Mouse (Mus musculus) neural tube, embryonic 14.5 days (tissue): Measurements from ENCODE around the gene Aox4. TPM values are rescaled to one million over a fixed set of nuclear protein-coding genes. Genes with fewer than 3 reads are reported as not detected.

Experiments
- ATAC-seq: fragments of 200-750 bp; cut with Nextera tagmentation; 2 replicates; pipeline ENCODE4 v1.8.0; 2017; ENCODE audit warnings: low read depth, mild to moderate bottlenecking, moderate TSS enrichment, moderate library complexity
- H3K27ac ChIP-seq: fragments of 300-500 bp; sonication (generic); 2 replicates; pipeline ENCODE4 v1.5.1; 2014; ENCODE audit warnings: low read depth, mild to moderate bottlenecking, control low read depth, low read length, moderate library complexity, mixed read lengths
- H3K27me3 ChIP-seq: fragments of 300-500 bp; sonication (generic); 2 replicates; pipeline ENCODE4 v1.6.1; 2014; ENCODE audit warnings: low read length; ENCODE audit not compliant: control insufficient read depth, insufficient read depth
- H3K36me3 ChIP-seq: fragments of 300-500 bp; sonication (generic); 2 replicates; pipeline ENCODE4 v1.6.1; 2014; ENCODE audit warnings: low read length, mixed read lengths; ENCODE audit not compliant: control insufficient read depth, insufficient read depth
- H3K4me1 ChIP-seq: fragments of 300-500 bp; sonication (generic); 2 replicates; pipeline ENCODE4 v1.6.1; 2014; ENCODE audit warnings: low read length; ENCODE audit not compliant: control insufficient read depth, insufficient read depth
- H3K4me2 ChIP-seq: fragments of 300-500 bp; sonication (generic); 2 replicates; pipeline ENCODE4 v1.6.1; 2014; ENCODE audit warnings: mild to moderate bottlenecking, low read depth, low read length, control low read depth
- H3K4me3 ChIP-seq: fragments of 300-500 bp; sonication (generic); 2 replicates; pipeline ENCODE4 v1.5.1; 2014; ENCODE audit warnings: low read depth, low read length, control low read depth, mixed read lengths
- H3K9ac ChIP-seq: fragments of 300-500 bp; sonication (generic); replicated peaks from 2 replicates; pipeline ENCODE4 v1.6.1; 2014; ENCODE audit warnings: low read depth, mild to moderate bottlenecking, control low read depth, low read length, mixed read lengths
- H3K9me3 ChIP-seq: fragments of 300-500 bp; sonication (generic); 2 replicates; pipeline ENCODE4 v1.6.1; 2016; ENCODE audit warnings: low read length; ENCODE audit not compliant: control insufficient read depth
- WGBS: fragments of 180-500 bp; shearing (Covaris S2); extraction: QIAGEN DNeasy Blood & Tissue Kit; methylation state at CpG from one replicate; pipeline ENCODE4 v1.1.7; 2014; 5-methylcytosine and 5-hydroxymethylcytosine counted together
- polyA plus RNA-seq: library from polyadenylated mRNA; unstranded; fragments of >200 nt; fragmentation: Nextera tagmentation; extraction: Ambion mirVana; gene quantifications from 2 replicates; pipeline ENCODE4 v1.2.1, GENCODE M21; 2014

Aox4 gene
- polyA plus RNA-seq, 1 experiment from 2014 or later, result 0.51 TPM

DNA sequence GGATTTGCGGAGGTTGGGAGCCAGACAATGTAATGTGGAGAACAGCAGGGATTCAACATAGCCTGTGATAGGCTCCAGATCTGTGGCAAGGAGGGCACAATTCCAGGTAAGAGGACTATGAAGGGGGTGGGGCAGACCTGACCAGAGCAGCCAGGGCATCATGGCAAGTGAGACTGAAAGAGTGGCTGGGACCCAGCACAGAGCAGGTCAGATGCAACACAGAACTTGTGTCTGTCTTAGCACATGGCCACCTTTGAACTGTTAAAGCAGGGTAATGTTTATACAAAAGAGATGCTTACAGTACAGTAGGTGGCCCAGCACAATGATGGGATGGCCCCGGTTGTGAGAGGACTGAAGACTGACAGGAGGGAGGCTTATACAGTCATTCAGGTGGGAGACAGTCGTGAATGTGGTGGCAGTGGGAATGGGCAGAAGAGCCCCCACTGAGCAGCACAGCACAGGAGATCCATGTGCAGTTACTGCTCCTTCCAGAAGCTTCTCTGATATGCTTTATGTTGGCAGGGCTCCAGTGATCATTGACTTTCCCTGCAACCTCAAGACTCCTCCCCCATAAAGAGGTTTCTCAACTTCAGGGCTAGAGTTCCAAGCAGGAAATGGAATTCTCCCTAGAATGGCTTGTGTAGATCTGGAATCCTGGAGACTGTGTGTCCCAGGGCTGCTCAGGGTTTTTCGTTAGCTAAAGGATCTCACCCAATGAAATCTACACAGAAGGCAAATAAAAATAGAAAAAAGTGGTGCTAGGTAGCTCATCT, 27.5 kb downstream of the Aox4 start:
- Histone ChIP-seq H3K9me3 (no peaks in the 10 kb centered on the region), H3K36me3 (no peaks in the 10 kb centered on the region), H3K4me3 (no peak overlapping the region), H3K27ac (no peak overlapping the region), H3K9ac (no peak overlapping the region), H3K27me3 (no peaks in the 10 kb centered on the region), H3K4me2 (no peak overlapping the region), H3K4me1 (no peaks in the 10 kb centered on the region)
- ATAC-seq, result no peak
- 79% methylated on average over 4 of the region's 4 CpGs for WGBS

DNA sequence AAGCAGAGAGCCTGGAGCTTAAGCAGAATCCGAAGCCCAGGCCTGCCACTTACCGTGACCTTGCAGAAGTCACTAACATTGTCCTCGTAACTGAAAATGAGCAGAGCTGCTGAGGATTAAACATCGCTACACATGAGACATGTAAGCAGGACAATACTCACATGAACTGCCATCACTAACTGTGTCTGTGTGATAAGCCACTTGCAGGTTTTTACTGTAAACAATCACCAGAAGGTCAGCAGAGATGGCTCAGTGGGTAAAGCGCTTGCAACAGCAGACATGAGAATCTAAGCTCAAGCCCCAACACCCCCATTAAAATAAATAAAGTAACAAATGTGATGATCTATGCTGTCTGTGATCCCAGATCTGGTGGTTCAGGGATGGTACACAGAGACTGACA, 28.2 kb downstream of the Aox4 start:
- WGBS, result 95% methylated on average over 5 of the region's 5 CpGs
- H3K4me1 ChIP-seq, result no peaks in the 10 kb centered on the region
- no peak for ATAC-seq

GRCm38 (mm10) chr1:58238961-58239360, 28.8 kb downstream of the Aox4 start:
- H3K4me1 ChIP-seq, result no peaks in the 10 kb centered on the region
- H3K27ac ChIP-seq, result no peak overlapping the region
- no peak for ATAC-seq
- 96% methylated on average over 9 of the region's 9 CpGs for WGBS
- H3K27me3 ChIP-seq, result no peaks in the 10 kb centered on the region
- no peaks in the 10 kb centered on the region for H3K9me3 ChIP-seq
- H3K4me2 ChIP-seq, result no peak overlapping the region
- no peak overlapping the region for H3K9ac ChIP-seq
- H3K4me3 ChIP-seq, result no peak overlapping the region
- no peaks in the 10 kb centered on the region for H3K36me3 ChIP-seq

More for the DNA sequence above, 28.2 kb downstream of the Aox4 start:
- no peak overlapping the region for H3K4me3 ChIP-seq
- H3K27ac ChIP-seq, result no peak overlapping the region
- no peaks in the 10 kb centered on the region for H3K27me3 ChIP-seq
- no peaks in the 10 kb centered on the region for H3K36me3 ChIP-seq
- no peaks in the 10 kb centered on the region for H3K9me3 ChIP-seq
- no peak overlapping the region for H3K9ac ChIP-seq
- H3K4me2 ChIP-seq, result no peak overlapping the region

DNA sequence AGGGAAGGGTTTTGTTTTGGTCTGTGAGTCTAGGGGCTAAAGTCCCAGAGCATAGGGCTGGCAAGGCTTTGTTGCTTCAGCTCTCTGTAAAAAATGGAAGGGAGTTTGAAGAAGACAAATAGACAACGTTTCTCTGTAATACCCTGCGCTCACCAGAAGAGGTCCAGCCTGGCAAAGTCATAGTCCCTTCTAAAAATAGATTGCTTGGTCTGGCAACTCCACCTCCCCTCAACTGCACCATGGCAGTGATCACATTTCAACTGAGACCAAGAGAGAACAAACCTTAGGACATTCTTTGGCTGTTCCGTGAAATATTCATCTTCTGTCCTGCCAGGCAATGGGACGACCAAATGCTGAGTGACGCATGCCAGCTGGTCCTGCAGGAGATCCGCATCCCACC, 30.1 kb downstream of the Aox4 start:
- H3K27me3 ChIP-seq, result no peaks in the 10 kb centered on the region
- H3K9me3 ChIP-seq, result no peaks in the 10 kb centered on the region
- ATAC-seq, result no peak
- H3K9ac ChIP-seq, result no peak overlapping the region
- WGBS, result 81% methylated on average over 6 of the region's 6 CpGs
- H3K36me3 ChIP-seq, result no peaks in the 10 kb centered on the region
- H3K4me1 ChIP-seq, result no peaks in the 10 kb centered on the region
- no peak overlapping the region for H3K4me2 ChIP-seq
- no peak overlapping the region for H3K27ac ChIP-seq
- H3K4me3 ChIP-seq, result no peak overlapping the region

GRCm38 (mm10) chr1:58244487-58244886, 34.3 kb downstream of the Aox4 start:
- Histone ChIP-seq H3K9ac (no peak overlapping the region), H3K27me3 (no peaks in the 10 kb centered on the region), H3K9me3 (no peaks in the 10 kb centered on the region), H3K4me2 (no peak overlapping the region), H3K27ac (no peak overlapping the region), H3K4me1 (no peaks in the 10 kb centered on the region), H3K36me3 (no peaks in the 10 kb centered on the region), H3K4me3 (no peak overlapping the region)
- ATAC-seq, result no peak
- WGBS, result 85% methylated on average over 3 of the region's 3 CpGs

DNA sequence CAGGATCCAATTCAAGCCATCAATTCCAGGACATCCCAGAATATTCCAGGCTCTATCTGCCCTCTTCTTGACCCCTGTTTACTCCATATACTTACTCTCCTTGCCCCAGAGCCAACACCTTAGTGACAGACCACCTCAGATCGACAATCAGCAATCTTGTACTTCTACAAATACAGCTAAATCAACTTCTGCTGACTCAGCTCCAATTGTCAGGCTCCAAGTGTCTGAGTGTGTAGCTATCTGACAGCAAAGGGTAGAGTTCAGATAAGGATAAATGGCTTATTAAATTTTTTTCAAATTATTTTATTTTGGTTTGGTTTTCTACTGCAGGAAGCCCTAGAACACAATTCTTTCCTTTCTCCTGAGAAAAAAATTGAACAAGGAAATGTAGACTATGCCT, 38.3 kb downstream of the Aox4 start:
- Histone ChIP-seq H3K4me3 (no peak overlapping the region), H3K9ac (no peak overlapping the region), H3K4me2 (no peak overlapping the region), H3K27me3 (no peaks in the 10 kb centered on the region), H3K4me1 (no peaks in the 10 kb centered on the region), H3K9me3 (no peaks in the 10 kb centered on the region), H3K36me3 (no peaks in the 10 kb centered on the region), H3K27ac (no peak overlapping the region)
- ATAC-seq, result no peak
- WGBS, result 74% methylated on average over 1 of the region's 1 CpGs

GRCm38 (mm10) chr1:58253466-58253865, 43.3 kb downstream of the Aox4 start:
- no peak for ATAC-seq
- H3K9me3 ChIP-seq, result no peaks in the 10 kb centered on the region
- no peak overlapping the region for H3K9ac ChIP-seq
- H3K4me1 ChIP-seq, result no peaks in the 10 kb centered on the region
- H3K4me3 ChIP-seq, result no peak overlapping the region
- no peaks in the 10 kb centered on the region for H3K27me3 ChIP-seq
- WGBS, result 82% methylated on average over 11 of the region's 11 CpGs
- H3K27ac ChIP-seq, result no peak overlapping the region
- H3K36me3 ChIP-seq, result no peaks in the 10 kb centered on the region
- no peak overlapping the region for H3K4me2 ChIP-seq

DNA sequence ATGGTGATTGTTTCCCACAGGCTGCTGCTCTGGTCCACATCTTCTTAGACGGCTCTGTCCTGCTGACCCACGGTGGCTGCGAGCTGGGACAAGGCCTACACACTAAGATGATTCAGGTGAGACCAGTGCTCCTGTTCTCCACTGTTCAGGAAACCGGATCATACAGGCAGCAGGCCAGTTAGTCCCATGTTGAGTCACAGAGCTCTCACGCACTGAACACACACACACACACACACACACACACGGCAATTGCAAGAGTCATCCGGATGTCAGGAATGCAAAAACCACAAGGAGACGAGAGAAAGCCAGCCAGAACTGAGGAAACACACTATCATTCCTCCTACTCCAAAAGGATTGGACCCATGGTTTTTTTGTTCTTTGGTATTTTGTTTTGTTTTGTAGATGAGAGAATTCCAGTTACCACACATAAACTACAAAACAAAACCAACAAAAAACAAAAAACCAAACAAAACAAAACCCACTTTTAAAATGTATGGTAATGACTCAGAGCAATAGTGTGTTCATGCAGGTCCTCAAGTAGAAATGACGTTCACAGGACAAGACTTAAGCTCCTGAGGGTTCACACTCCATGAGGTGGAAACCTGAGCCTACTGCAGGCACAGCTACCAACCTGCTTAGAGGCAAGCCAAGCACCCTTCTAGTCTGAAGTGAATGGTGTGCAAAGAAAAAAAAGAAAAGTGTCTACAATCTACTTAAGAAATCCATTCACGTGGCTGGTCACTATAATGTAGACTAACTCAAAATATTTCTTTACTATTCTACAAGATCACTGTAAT, 47.2 kb downstream of the Aox4 start:
- H3K27ac ChIP-seq, result no peak overlapping the region
- no peaks in the 10 kb centered on the region for H3K4me1 ChIP-seq
- WGBS, result 88% methylated on average over 10 of the region's 10 CpGs
- H3K9ac ChIP-seq, result no peak overlapping the region
- no peak overlapping the region for H3K4me2 ChIP-seq
- no peaks in the 10 kb centered on the region for H3K36me3 ChIP-seq
- H3K27me3 ChIP-seq, result no peaks in the 10 kb centered on the region
- no peak for ATAC-seq
- no peaks in the 10 kb centered on the region for H3K9me3 ChIP-seq
- no peak overlapping the region for H3K4me3 ChIP-seq

DNA sequence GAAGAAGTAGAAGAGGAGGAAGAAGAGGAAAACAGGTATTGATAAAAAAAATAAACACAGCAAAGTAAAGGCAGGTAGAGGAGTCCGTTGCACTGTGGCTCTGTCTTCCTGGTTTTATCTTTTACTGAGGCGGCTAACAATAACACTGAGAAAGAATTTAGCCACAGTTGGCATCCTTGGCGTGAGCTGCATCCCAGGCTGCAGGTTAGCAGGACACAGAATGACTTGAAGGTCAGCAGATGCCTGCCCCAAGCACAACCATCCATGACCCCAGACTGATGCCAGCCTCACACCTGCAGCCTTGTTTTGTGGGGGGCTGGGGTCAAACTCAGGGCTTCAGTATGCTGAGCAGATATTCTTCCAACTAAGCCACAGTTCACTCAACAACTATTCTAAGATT, 50.1 kb downstream of the Aox4 start:
- Histone ChIP-seq H3K9ac (no peak overlapping the region), H3K27me3 (no peaks in the 10 kb centered on the region), H3K4me1 (no peaks in the 10 kb centered on the region), H3K4me2 (no peak overlapping the region), H3K36me3 (no peaks in the 10 kb centered on the region), H3K27ac (no peak overlapping the region), H3K4me3 (no peak overlapping the region), H3K9me3 (no peaks in the 10 kb centered on the region)
- no peak for ATAC-seq
- 76% methylated on average over 3 of the region's 3 CpGs for WGBS
